Mouse (Mus musculus) spleen, adult 2 months (tissue): ENCODE measurements around the gene Fbxl15.

Source experiments
- CTCF ChIP-seq: fragments of 200-500 bp; IDR thresholded peaks from 2 replicates; pipeline ENCODE4 v1.5.1; 2011; ENCODE audit warnings: mild to moderate bottlenecking, inconsistent platforms; ENCODE audit not compliant: insufficient read depth, insufficient read length, insufficient replicate concordance; ENCODE audit errors: extremely low read depth
- POLR2A ChIP-seq: fragments of 200-500 bp; IDR thresholded peaks from 2 replicates; pipeline ENCODE4 v1.6.1; 2011; ENCODE audit warnings: low read depth, low read length, inconsistent platforms

DNA sequence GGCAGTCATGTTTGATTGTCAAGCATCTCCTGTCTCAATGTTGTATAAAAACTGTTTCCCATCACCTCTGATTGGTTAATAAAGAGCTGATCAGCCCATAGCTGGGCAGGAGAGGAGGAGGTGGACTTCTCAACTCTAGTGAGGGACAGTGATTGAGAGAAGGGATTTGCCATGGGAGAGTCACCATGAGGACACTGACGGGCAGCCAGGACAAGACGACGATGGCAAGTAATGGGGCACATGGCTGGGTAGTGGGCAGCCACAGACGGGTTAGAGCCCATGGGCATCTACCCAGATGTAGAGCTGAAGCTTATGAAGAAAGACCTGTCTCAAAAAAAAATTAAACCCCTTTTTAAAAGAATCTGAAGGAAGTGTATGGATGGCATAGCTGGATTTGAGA lies 25.4 kb upstream of the Fbxl15 start:
- no peak for TF ChIP-seq CTCF
- no peak for TF ChIP-seq POLR2A
